Mouse (Mus musculus) liver, embryonic 11.5 days (tissue): ENCODE data around the gene Ccdc122. TPM values are rescaled to one million over a fixed set of nuclear protein-coding genes. Genes with fewer than 3 reads are reported as not detected.

ENCODE experiments used
- polyA plus RNA-seq: library from polyadenylated mRNA; unstranded; fragments of >200 nt; fragmentation: Nextera tagmentation; extraction: Ambion mirVana; gene quantifications from 2 replicates; pipeline ENCODE4 v1.2.1, GENCODE M21; 2014

Gene Ccdc122
- polyA plus RNA-seq, 1 experiment from 2014 or later, result 2.3 TPM

Other genes with a start within 250 kb of the Ccdc122 start
- 8.1 and 8.4 TPM in 2 replicates for gene Lacc1, start 132 bp downstream of the Ccdc122 start, polyA plus RNA-seq
- gene Enox1, start 120.0 kb downstream of the Ccdc122 start, polyA plus RNA-seq, result 0.92 and 1.7 TPM in 2 replicates